Mouse (Mus musculus) heart, embryonic 13.5 days (tissue): ENCODE results near the gene Fscb. TPM values are rescaled to one million over a fixed set of nuclear protein-coding genes. Genes with fewer than 3 reads are reported as not detected.

ENCODE experiments used
- ATAC-seq: fragments of 200-750 bp; cut with Nextera tagmentation; 2 replicates; pipeline ENCODE4 v1.8.0; 2017; ENCODE audit warnings: moderate TSS enrichment; ENCODE audit not compliant: insufficient number of reproducible peaks, low FRiP score, low TSS enrichment; ENCODE audit errors: extremely low read depth
- H3K27ac ChIP-seq: fragments of 300-500 bp; sonication (generic); replicated peaks from 2 replicates; pipeline ENCODE4 v1.5.1; 2015; ENCODE audit warnings: moderate library complexity, mild to moderate bottlenecking, inconsistent platforms
- H3K27me3 ChIP-seq: fragments of 300-500 bp; sonication (generic); replicated peaks from 2 replicates; pipeline ENCODE4 v1.6.1; 2015; ENCODE audit warnings: mild to moderate bottlenecking, inconsistent platforms
- H3K36me3 ChIP-seq: fragments of 300-500 bp; sonication (generic); 2 replicates; pipeline ENCODE4 v1.6.1; 2015; ENCODE audit warnings: mild to moderate bottlenecking, inconsistent platforms
- H3K4me1 ChIP-seq: fragments of 300-500 bp; sonication (generic); 2 replicates; pipeline ENCODE4 v1.6.1; 2015; ENCODE audit warnings: inconsistent platforms
- H3K4me2 ChIP-seq: fragments of 300-500 bp; sonication (generic); 2 replicates; pipeline ENCODE4 v1.6.1; 2015; ENCODE audit warnings: inconsistent platforms, mild to moderate bottlenecking, moderate library complexity
- H3K4me3 ChIP-seq: fragments of 300-500 bp; sonication (generic); 2 replicates; pipeline ENCODE4 v1.5.1; 2015; ENCODE audit warnings: moderate library complexity, mild to moderate bottlenecking, inconsistent platforms
- H3K9ac ChIP-seq: fragments of 300-500 bp; sonication (generic); 2 replicates; pipeline ENCODE4 v1.6.1; 2015; ENCODE audit warnings: inconsistent platforms, mild to moderate bottlenecking, moderate library complexity
- H3K9me3 ChIP-seq: fragments of 300-500 bp; sonication (generic); 2 replicates; pipeline ENCODE4 v1.6.1; 2016; ENCODE audit warnings: inconsistent platforms
- WGBS: fragments of 180-500 bp; shearing (Covaris S2); methylation state at CpG from one replicate; pipeline ENCODE4 v1.1.7; 2015; ENCODE audit warnings: mixed read lengths; 5-methylcytosine and 5-hydroxymethylcytosine counted together
- polyA plus RNA-seq: library from polyadenylated mRNA; unstranded; fragments of >200 nt; fragmentation: Nextera tagmentation; extraction: Ambion mirVana; gene quantifications from 2 replicates; pipeline ENCODE4 v1.2.1, GENCODE M21; 2015

Fscb gene
- polyA plus RNA-seq: not detected in 2 replicates

GRCm38 (mm10) chr12:64474590-64474989 lies at the start of gene Fscb:
Gene Fscb (minus strand): TSS chr12:64474690.
- Histone ChIP-seq H3K9ac (no peak within 1 kb of the TSS), H3K27me3 (no peaks in the 10 kb centered on the region), H3K36me3 (no peaks in the 10 kb centered on the region), H3K9me3 (no peaks in the 10 kb centered on the region), H3K27ac (no peak within 1 kb of the TSS), H3K4me2 (no peak within 1 kb of the TSS), H3K4me3 (no peak within 1 kb of the TSS), H3K4me1 (no peaks in the 10 kb centered on the region)
- no peak for ATAC-seq
- 68% methylated on average over 1 of the region's 1 CpGs for WGBS

GRCm38 (mm10) chr12:64516775-64517174 lies 42.3 kb upstream of the Fscb start:
- Histone ChIP-seq H3K27me3 (no peaks in the 10 kb centered on the region), H3K27ac (no peak overlapping the region), H3K9ac (no peak overlapping the region), H3K4me2 (no peak overlapping the region), H3K4me1 (no peaks in the 10 kb centered on the region), H3K9me3 (no peaks in the 10 kb centered on the region), H3K4me3 (no peak overlapping the region), H3K36me3 (no peaks in the 10 kb centered on the region)
- no peak for ATAC-seq
- 47% methylated on average over 2 of the region's 2 CpGs for WGBS

GRCm38 (mm10) chr12:64513439-64513838 lies 38.9 kb upstream of the Fscb start:
- no peak for ATAC-seq
- H3K4me1 ChIP-seq: no peaks in the 10 kb centered on the region
- WGBS: 61% methylated on average over 1 of the region's 1 CpGs
- no peak overlapping the region for H3K27ac ChIP-seq
- H3K4me3 ChIP-seq: no peak overlapping the region
- no peaks in the 10 kb centered on the region for H3K36me3 ChIP-seq
- H3K27me3 ChIP-seq: no peaks in the 10 kb centered on the region
- H3K4me2 ChIP-seq: no peak overlapping the region
- H3K9ac ChIP-seq: no peak overlapping the region
- H3K9me3 ChIP-seq: no peaks in the 10 kb centered on the region

- Histone ChIP-seq H3K4me2 (no peak overlapping the region), H3K27ac (no peak overlapping the region), H3K27me3 (no peaks in the 10 kb centered on the region), H3K4me3 (no peak overlapping the region), H3K36me3 (no peaks in the 10 kb centered on the region), H3K9me3 (no peaks in the 10 kb centered on the region), H3K4me1 (no peaks in the 10 kb centered on the region), H3K9ac (no peak overlapping the region)
- 73% methylated on average over 5 of the region's 5 CpGs for WGBS
- no peak for ATAC-seq
Observed at GRCm38 (mm10) chr12:64497706-64498105, 23.2 kb upstream of the Fscb start.

- Histone ChIP-seq H3K27ac (no peak overlapping the region), H3K4me3 (no peak overlapping the region), H3K9ac (no peak overlapping the region), H3K36me3 (no peaks in the 10 kb centered on the region), H3K4me2 (no peak overlapping the region), H3K9me3 (no peaks in the 10 kb centered on the region), H3K27me3 (no peaks in the 10 kb centered on the region), H3K4me1 (no peaks in the 10 kb centered on the region)
- 41% methylated on average over 1 of the region's 1 CpGs for WGBS
- no peak for ATAC-seq
Observed at GRCm38 (mm10) chr12:64473615-64474014, 875 bp downstream of the Fscb start.

- 78% methylated on average over 1 of the region's 1 CpGs for WGBS
- H3K9me3 ChIP-seq: no peaks in the 10 kb centered on the region
- H3K4me2 ChIP-seq: no peak overlapping the region
- ATAC-seq: no peak
- H3K9ac ChIP-seq: no peak overlapping the region
- H3K27ac ChIP-seq: no peak overlapping the region
- H3K4me3 ChIP-seq: no peak overlapping the region
- H3K36me3 ChIP-seq: no peaks in the 10 kb centered on the region
- no peaks in the 10 kb centered on the region for H3K4me1 ChIP-seq
- H3K27me3 ChIP-seq: no peaks in the 10 kb centered on the region
Observed at GRCm38 (mm10) chr12:64473136-64473535, 1.4 kb downstream of the Fscb start.

GRCm38 (mm10) chr12:64455228-64455627 lies 19.3 kb downstream of the Fscb start:
- Histone ChIP-seq H3K4me1 (no peaks in the 10 kb centered on the region), H3K9ac (no peak overlapping the region), H3K27ac (no peak overlapping the region), H3K9me3 (no peaks in the 10 kb centered on the region), H3K4me2 (no peak overlapping the region), H3K4me3 (no peak overlapping the region), H3K36me3 (no peaks in the 10 kb centered on the region), H3K27me3 (no peaks in the 10 kb centered on the region)
- ATAC-seq: no peak

GRCm38 (mm10) chr12:64449911-64450310 lies 24.6 kb downstream of the Fscb start:
- H3K4me3 ChIP-seq: no peak overlapping the region
- no peak for ATAC-seq
- no peaks in the 10 kb centered on the region for H3K9me3 ChIP-seq
- H3K27ac ChIP-seq: no peak overlapping the region
- H3K4me1 ChIP-seq: no peaks in the 10 kb centered on the region
- no peaks in the 10 kb centered on the region for H3K27me3 ChIP-seq
- H3K9ac ChIP-seq: no peak overlapping the region
- H3K4me2 ChIP-seq: no peak overlapping the region
- 57% methylated on average over 9 of the region's 9 CpGs for WGBS
- no peaks in the 10 kb centered on the region for H3K36me3 ChIP-seq

GRCm38 (mm10) chr12:64436675-64437074 lies 37.8 kb downstream of the Fscb start:
- ATAC-seq: no peak
- Histone ChIP-seq H3K36me3 (no peaks in the 10 kb centered on the region), H3K4me3 (no peak overlapping the region), H3K9ac (no peak overlapping the region), H3K9me3 (no peaks in the 10 kb centered on the region), H3K27ac (no peak overlapping the region), H3K27me3 (no peaks in the 10 kb centered on the region), H3K4me1 (no peaks in the 10 kb centered on the region), H3K4me2 (no peak overlapping the region)
- 45% methylated on average over 2 of the region's 2 CpGs for WGBS
